Mouse (Mus musculus): Measurements from ENCODE around the gene Esd.

Esd gene

DNA sequence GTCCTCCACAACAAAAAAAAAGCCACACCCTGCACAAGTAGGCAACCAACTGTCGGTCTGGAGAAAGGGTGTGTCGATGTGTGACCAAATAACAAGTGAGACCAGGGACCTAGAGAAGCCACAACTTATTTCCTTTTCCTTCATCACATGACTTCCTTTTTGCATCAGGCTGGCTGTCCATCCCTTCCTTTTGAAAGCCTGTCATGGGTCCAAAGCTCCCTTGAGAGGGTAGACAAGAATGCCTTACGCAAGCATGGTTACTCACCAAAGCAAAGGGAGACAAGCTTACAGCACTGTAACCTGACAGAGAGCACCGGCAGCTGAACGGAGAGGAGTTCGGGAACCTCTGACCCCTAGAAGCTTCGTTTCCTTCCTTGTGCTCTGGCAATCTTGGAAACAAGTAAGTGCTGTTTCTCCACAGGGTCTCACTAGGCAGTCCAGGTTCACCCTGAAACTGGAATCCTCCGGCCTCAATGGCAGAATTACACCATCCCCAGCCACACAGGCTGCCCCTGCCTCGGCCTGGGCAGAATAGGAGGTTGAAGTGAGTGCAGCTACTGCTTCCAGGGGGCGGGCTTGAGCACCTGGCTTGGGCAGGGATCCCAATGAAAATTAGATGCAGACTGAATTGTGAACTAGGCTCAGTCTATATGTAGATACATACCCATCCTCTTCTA lies 65.4 kb downstream of the Esd start:
- no peak for DNase-seq

GRCm38 (mm10) chr14:74798063-74798890 lies 66.2 kb downstream of the Esd start:
- DNase-seq: no peak

Data from cerebellum, adult 11-12 months (tissue).